Mouse (Mus musculus) liver, embryonic 14.5 days (tissue): ENCODE data around the gene Il31ra. TPM values are rescaled to one million over a fixed set of nuclear protein-coding genes. Genes with fewer than 3 reads are reported as not detected.

ENCODE experiments used
- ATAC-seq: fragments of 200-750 bp; cut with Nextera tagmentation; 2 replicates; pipeline ENCODE4 v1.8.0; 2017; ENCODE audit warnings: moderate number of reproducible peaks, mild to moderate bottlenecking, moderate library complexity; ENCODE audit not compliant: insufficient read depth
- DNase-seq, 3 experiments: peaks; one replicate each; pipeline ENCODE4 v3.0.0-alpha.2; 2012 to 2013; ENCODE audit warnings: low read depth in 3 of 3, low spot score in 3 of 3
- H3K27ac ChIP-seq: fragments of 300-500 bp; sonication (generic); 2 replicates; pipeline ENCODE4 v1.5.1; 2014; ENCODE audit warnings: moderate library complexity, mild to moderate bottlenecking, control low read depth, inconsistent platforms
- H3K27me3 ChIP-seq: fragments of 300-500 bp; sonication (generic); 2 replicates; pipeline ENCODE4 v1.6.1; 2014; ENCODE audit warnings: mild to moderate bottlenecking, low read length, moderate library complexity; ENCODE audit not compliant: control insufficient read depth, insufficient read depth
- H3K36me3 ChIP-seq: fragments of 300-500 bp; sonication (generic); replicated peaks from 2 replicates; pipeline ENCODE4 v1.6.1; 2014; ENCODE audit warnings: low read depth; ENCODE audit not compliant: control insufficient read depth, insufficient read depth
- H3K4me1 ChIP-seq, 2 experiments: fragments of 200-500 bp in 1 of 2; fragments of 300-500 bp in 1 of 2; sonication (generic) in 1 of 2; replicated peaks; 2 replicates each; pipeline ENCODE4 v1.6.1; 2012 to 2014; ENCODE audit warnings: antibody characterized with exemption in 1 of 2, inconsistent platforms in 1 of 2, low read length in 1 of 2; ENCODE audit not compliant: control insufficient read depth in 2 of 2, insufficient read depth in 2 of 2
- H3K4me2 ChIP-seq: fragments of 300-500 bp; sonication (generic); 2 replicates; pipeline ENCODE4 v1.6.1; 2014; ENCODE audit warnings: low read depth, mild to moderate bottlenecking, control low read depth, moderate library complexity
- H3K4me3 ChIP-seq, 2 experiments: fragments of 200-500 bp in 1 of 2; fragments of 300-500 bp in 1 of 2; sonication (generic) in 1 of 2; 2 replicates each; pipeline ENCODE4 v1.5.1; 2012 to 2014; ENCODE audit warnings: low read depth in 2 of 2, low read length in 2 of 2, mild to moderate bottlenecking in 2 of 2, control low read depth in 1 of 2, inconsistent platforms in 1 of 2, moderate library complexity in 1 of 2; ENCODE audit not compliant: insufficient read depth in 1 of 2
- H3K9ac ChIP-seq: fragments of 300-500 bp; sonication (generic); replicated peaks from 2 replicates; pipeline ENCODE4 v1.6.1; 2014; ENCODE audit warnings: mild to moderate bottlenecking, control low read depth, moderate library complexity
- H3K9me3 ChIP-seq: fragments of 300-500 bp; sonication (generic); 2 replicates; pipeline ENCODE4 v1.6.1; 2016; ENCODE audit warnings: low read length, mixed read lengths; ENCODE audit not compliant: control insufficient read depth
- CTCF ChIP-seq: IDR thresholded peaks from 2 replicates; pipeline ENCODE4 v1.5.1; 2016; ENCODE audit warnings: antibody characterized with exemption, low read depth, control low read depth
- EP300 ChIP-seq: IDR thresholded peaks from 2 replicates; pipeline ENCODE4 v1.6.1; 2016; ENCODE audit warnings: antibody characterized with exemption, low read depth
- WGBS: fragments of 180-500 bp; shearing (Covaris S2); extraction: QIAGEN DNeasy Blood & Tissue Kit; methylation state at CpG from one replicate; pipeline ENCODE4 v1.1.7; 2014; ENCODE audit not compliant: insufficient replicate concordance; 5-methylcytosine and 5-hydroxymethylcytosine counted together
- polyA plus RNA-seq, 2 experiments: library from polyadenylated mRNA; depleted of rRNA in 1 of 2; stranded (reverse) in 1 of 2; unstranded in 1 of 2; fragments of >200 nt; fragmentation: Nextera tagmentation in 1 of 2; extraction: Ambion mirVana in 1 of 2; gene quantifications; 2 replicates each; pipeline versions ENCODE4 v1.2.1 to v1.2.3; 2012 to 2014

Il31ra gene
- polyA plus RNA-seq, 2 experiments = 0.04 TPM; not detected in 1

DNA sequence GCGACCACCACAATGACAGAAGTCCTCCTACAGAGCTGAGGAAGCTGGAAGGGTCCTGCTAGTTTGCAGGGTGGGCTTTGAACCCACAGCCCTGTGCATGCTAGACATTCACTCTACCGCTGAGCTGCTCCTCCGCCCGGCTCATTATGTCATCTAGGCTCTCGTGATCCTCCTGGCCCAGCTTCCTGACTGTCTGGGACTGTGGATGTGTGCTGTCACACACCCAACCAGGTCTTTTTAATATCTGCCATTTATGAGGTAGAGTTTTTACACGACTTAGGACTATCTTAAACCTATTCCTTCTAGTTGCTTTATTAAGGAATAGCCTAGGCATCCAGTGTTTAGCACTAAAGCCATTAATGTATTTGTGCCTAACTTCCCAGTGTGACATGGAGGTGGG is 88.7 kb downstream of the Il31ra start:
- H3K9ac ChIP-seq = no peak overlapping the region
- H3K4me3 ChIP-seq = no peak overlapping the region
- ATAC-seq (no peak), DNase-seq (no peak)
- H3K27ac ChIP-seq = no peak overlapping the region
- WGBS = 63% methylated on average over 6 of the region's 6 CpGs
- no peaks in the 10 kb centered on the region for H3K4me1 ChIP-seq
- no peaks in the 10 kb centered on the region for H3K36me3 ChIP-seq
- H3K27me3 ChIP-seq = no peaks in the 10 kb centered on the region
- H3K4me2 ChIP-seq = no peak overlapping the region
- H3K9me3 ChIP-seq = no peaks in the 10 kb centered on the region
- TF ChIP-seq CTCF = no peak
- TF ChIP-seq EP300 = no peak

DNA sequence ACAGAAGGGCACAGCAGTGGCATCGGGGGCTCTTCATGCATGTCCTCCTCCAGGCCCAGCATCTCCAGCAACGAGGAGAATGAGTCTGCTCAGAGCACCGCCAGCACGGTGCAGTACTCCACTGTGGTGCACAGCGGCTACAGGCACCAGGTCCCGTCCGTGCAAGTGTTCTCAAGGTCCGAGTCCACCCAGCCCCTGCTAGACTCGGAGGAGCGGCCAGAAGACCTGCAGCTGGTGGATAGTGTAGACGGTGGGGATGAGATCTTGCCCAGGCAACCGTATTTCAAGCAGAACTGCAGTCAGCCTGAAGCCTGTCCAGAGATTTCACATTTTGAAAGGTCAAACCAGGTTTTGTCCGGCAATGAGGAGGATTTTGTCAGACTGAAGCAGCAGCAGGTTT is 90.3 kb downstream of the Il31ra start:
- Histone ChIP-seq H3K4me2 (no peak overlapping the region), H3K27me3 (no peaks in the 10 kb centered on the region), H3K36me3 (peaks cover 6% of the 10 kb centered on the region; the same call in 1 of the 2 replicates), H3K4me1 (no peaks in the 10 kb centered on the region), H3K4me3 (no peak overlapping the region), H3K27ac (no peak overlapping the region), H3K9ac (no peak overlapping the region), H3K9me3 (no peaks in the 10 kb centered on the region)
- DNase-seq (no peak), ATAC-seq (no peak)
- TF ChIP-seq EP300 = no peak
- WGBS = 79% methylated on average over 13 of the region's 13 CpGs

DNA sequence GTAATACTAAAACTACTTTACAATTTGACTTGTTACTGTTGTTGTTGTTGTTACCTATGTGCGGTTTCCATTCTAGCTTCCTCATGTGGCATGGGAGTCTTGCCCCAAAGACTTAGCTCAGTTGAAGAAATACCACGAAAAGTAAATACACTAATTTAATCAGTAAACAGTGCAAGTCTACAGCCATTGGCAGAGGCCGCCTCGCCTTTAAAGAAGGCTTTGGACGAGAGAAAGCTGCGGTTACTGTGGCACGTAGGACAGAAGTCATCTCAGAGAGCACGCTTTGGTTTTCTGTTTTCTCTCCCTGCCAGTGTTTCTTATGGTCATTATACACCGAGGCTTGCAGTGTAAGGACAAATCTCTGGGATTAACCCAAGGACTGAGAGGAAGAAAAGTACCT is 93.7 kb downstream of the Il31ra start:
- no peak overlapping the region for H3K27ac ChIP-seq
- H3K9ac ChIP-seq = no peak overlapping the region
- peaks cover 6% of the 10 kb centered on the region; the same call in 1 of the 2 replicates for H3K36me3 ChIP-seq
- DNase-seq = no peak
- TF ChIP-seq CTCF (no peak), EP300 (no peak)
- H3K4me1 ChIP-seq = no peaks in the 10 kb centered on the region
- no peaks in the 10 kb centered on the region for H3K9me3 ChIP-seq
- H3K4me2 ChIP-seq = no peak overlapping the region
- H3K27me3 ChIP-seq = no peaks in the 10 kb centered on the region
- no peak overlapping the region for H3K4me3 ChIP-seq
- no peak for ATAC-seq
- 74% methylated on average over 9 of the region's 9 CpGs for WGBS

DNA sequence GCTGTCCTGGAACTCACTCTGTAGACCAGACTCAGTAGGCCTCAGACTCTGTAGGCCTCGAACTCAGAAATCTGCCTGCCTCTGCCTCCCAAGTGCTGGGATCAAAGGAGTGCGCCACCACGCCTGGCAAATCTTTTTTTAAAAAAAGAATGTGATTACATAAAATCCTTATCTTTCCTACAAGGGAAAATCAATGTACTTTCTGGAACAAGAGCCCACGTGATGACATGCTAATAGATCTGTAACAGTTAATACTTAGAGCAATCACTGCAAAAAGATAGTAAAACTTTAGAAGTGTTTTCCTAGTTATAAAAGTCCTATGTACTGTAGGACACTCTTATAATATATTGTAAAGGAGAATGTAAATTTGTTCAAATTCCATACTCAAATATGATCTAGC is 94.1 kb downstream of the Il31ra start:
- Histone ChIP-seq H3K9ac (no peak overlapping the region), H3K4me2 (no peak overlapping the region), H3K36me3 (peaks cover 6% of the 10 kb centered on the region; the same call in 1 of the 2 replicates), H3K9me3 (no peaks in the 10 kb centered on the region), H3K4me3 (no peak overlapping the region), H3K4me1 (no peaks in the 10 kb centered on the region), H3K27me3 (no peaks in the 10 kb centered on the region), H3K27ac (no peak overlapping the region)
- WGBS = 58% methylated on average over 4 of the region's 4 CpGs
- no peak for TF ChIP-seq CTCF
- no peak for TF ChIP-seq EP300
- ATAC-seq (no peak), DNase-seq (no peak)

DNA sequence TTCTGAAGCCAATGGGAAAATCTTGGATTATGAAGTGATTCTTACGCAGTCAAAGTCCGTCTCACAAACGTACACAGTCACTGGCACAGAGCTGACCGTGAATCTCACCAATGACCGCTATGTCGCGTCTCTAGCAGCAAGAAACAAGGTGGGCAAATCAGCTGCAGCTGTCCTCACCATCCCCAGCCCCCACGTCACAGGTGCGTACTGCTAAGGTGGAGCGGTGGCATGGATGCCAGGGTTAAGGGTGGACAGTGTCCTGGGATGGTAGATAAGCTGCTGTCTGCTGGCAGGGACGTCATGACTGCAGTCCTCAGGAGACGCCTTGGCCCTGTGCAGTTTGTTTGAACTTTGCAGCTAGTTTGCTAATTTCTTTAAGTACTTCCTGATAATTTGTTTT is 99.6 kb downstream of the Il31ra start:
- Histone ChIP-seq H3K27ac (no peak overlapping the region), H3K4me2 (no peak overlapping the region), H3K9ac (no peak overlapping the region), H3K36me3 (peaks cover 6% of the 10 kb centered on the region), H3K9me3 (no peaks in the 10 kb centered on the region), H3K4me3 (no peak overlapping the region), H3K27me3 (no peaks in the 10 kb centered on the region), H3K4me1 (peaks cover 0 to 3% of the 10 kb centered on the region in 2 experiments; a peak in 1 of 4 replicates)
- no peak for ATAC-seq
- TF ChIP-seq EP300 (no peak), CTCF (no peak)
- whole genome bisulfite sequencing = 77% methylated on average over 12 of the region's 12 CpGs
- no peak for DNase-seq
